In the genomic region with DNA sequence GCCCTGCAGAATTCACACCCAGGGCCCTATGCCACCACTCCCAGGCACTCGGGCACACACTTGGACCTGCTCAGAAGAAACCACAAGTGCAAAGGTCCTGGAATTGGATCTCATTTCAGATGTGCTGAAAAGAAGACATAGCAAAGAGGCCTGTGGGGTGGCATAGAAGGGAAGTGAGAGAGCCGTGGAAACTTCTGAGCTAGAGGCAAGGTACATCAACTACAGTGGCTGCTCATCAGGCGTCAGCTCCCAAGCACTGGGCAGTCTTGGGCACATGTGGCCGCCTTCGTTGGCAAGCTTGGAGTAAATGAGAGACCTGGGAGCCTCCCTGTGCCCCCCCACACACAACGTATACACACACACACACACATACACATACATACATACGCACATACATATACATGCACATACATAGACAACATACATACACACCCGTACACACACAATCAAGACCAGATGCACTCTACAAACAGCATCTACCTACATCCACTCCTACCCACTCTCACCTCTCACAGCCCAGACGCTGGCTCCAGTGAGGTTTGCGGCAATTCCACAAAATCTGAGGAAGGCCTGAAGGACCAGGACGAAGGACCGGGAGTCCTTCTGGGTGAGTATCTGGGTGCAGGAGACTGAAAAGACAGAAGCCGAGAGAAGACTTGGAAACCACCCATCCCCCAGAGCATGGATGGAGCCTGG, we compare ENCODE assay signal across 8 mouse cellular contexts. TPM values are rescaled to one million over a fixed set of nuclear protein-coding genes. Genes with fewer than 3 reads are reported as not detected.
DNase-seq lines count a peak whose midpoint lies in the region; ATAC-seq and TF ChIP-seq lines count a peak whose summit lies in the region.

Gene Angptl6 (minus strand): TSS at position 631 of the 696 bp plus-strand sequence.

- peak within 1 kb of the TSS; percentile 80 for H3K9ac ChIP-seq in heart, embryonic 12.5 days
- H3K9ac ChIP-seq in liver, embryonic 12.5 days = peak within 1 kb of the TSS; percentile 82

- H3K4me1 ChIP-seq in heart, embryonic 12.5 days (replicated peaks) = peaks cover 11% of the 10 kb centered on the region; the same call in 1 of the 2 replicates
- H3K4me1 ChIP-seq in forebrain, embryonic 10.5 days = peaks cover 16% of the 10 kb centered on the region
- H3K4me1 ChIP-seq in liver, embryonic 12.5 days = peaks cover 31% of the 10 kb centered on the region

- no peak for ATAC-seq in heart, embryonic 12.5 days (ENCODE audit: insufficient number of reproducible peaks, low FRiP score)
- no peak for ATAC-seq in liver, embryonic 12.5 days

- WGBS in heart, embryonic 12.5 days = 88% methylated on average over 13 of the region's 13 CpGs
- WGBS in forebrain, embryonic 10.5 days = 92% methylated on average over 13 of the region's 13 CpGs
- 80% methylated on average over 13 of the region's 13 CpGs for WGBS in liver, embryonic 12.5 days (ENCODE audit: insufficient replicate concordance)

- H3K4me2 ChIP-seq in heart, embryonic 12.5 days = peak within 1 kb of the TSS; percentile 72
- H3K4me2 ChIP-seq in liver, embryonic 12.5 days = peak within 1 kb of the TSS; percentile 92

- DNase-seq in heart, postnatal 4 days = no peak
- no peak for DNase-seq in forebrain, embryonic 10.5 days (ENCODE audit: extremely low spot score, low spot score)
- DNase-seq in adipocyte (ENCODE audit: low spot score) = no peak
- no peak for DNase-seq in left cerebral cortex, adult 9 months (ENCODE audit: low spot score in 2 of 2)
- no peak for DNase-seq in thymus, postnatal 10 days (ENCODE audit: low spot score in 2 of 2)

- H3K79me2 ChIP-seq in C2C12 (ENCODE audit: control insufficient read depth, insufficient read depth) = no peaks in the 10 kb centered on the region

- H3K9me3 ChIP-seq in heart, embryonic 12.5 days (replicated peaks) = 0 out of 2 replicates have a peak, but pooled peaks cover 3% of the 10 kb centered on the region
- H3K9me3 ChIP-seq in forebrain, embryonic 10.5 days = peaks cover 7% of the 10 kb centered on the region; the same call in 1 of the 2 replicates
- H3K9me3 ChIP-seq in liver, embryonic 12.5 days (replicated peaks) = no peaks in the 10 kb centered on the region

- H3K27me3 ChIP-seq in heart, embryonic 12.5 days (replicated peaks) = no peaks in the 10 kb centered on the region
- H3K27me3 ChIP-seq in C2C12 (ENCODE audit: control insufficient read depth, insufficient read depth, insufficient read length) = no peaks in the 10 kb centered on the region
- H3K27me3 ChIP-seq in forebrain, embryonic 10.5 days (ENCODE audit: poor library complexity, severe bottlenecking) = no peaks in the 10 kb centered on the region; the same call in 1 of the 2 replicates
- no peaks in the 10 kb centered on the region for H3K27me3 ChIP-seq in liver, embryonic 12.5 days (replicated peaks)

- peak within 1 kb of the TSS; percentile 22 for H3ac ChIP-seq in C2C12 (ENCODE audit: control insufficient read depth, insufficient read length, low read depth)

- H3K79me3 ChIP-seq in C2C12 (ENCODE audit: low read depth) = no peaks in the 10 kb centered on the region

- H3K4me3 ChIP-seq in heart, embryonic 12.5 days = peak within 1 kb of the TSS; percentile 49
- peak within 1 kb of the TSS; percentile 18 for H3K4me3 ChIP-seq in C2C12 (ENCODE audit: insufficient read depth, poor library complexity, severe bottlenecking)
- peak within 1 kb of the TSS; percentile 59 for H3K4me3 ChIP-seq in forebrain, embryonic 10.5 days
- H3K4me3 ChIP-seq in liver, embryonic 12.5 days = peak within 1 kb of the TSS; percentile 60

- no peak for TF ChIP-seq CTCF in C2C12 (IDR thresholded peaks at IDR 0.05; ENCODE audit: control insufficient read depth, insufficient read depth, insufficient read length)

- peak within 1 kb of the TSS; percentile 87 for H3K27ac ChIP-seq in heart, embryonic 12.5 days (ENCODE audit: poor library complexity, severe bottlenecking)
- peak within 1 kb of the TSS; percentile 95 for H3K27ac ChIP-seq in forebrain, embryonic 10.5 days
- peak within 1 kb of the TSS; percentile 90 for H3K27ac ChIP-seq in liver, embryonic 12.5 days

- no peaks in the 10 kb centered on the region for H3K36me3 ChIP-seq in heart, embryonic 12.5 days
- no peaks in the 10 kb centered on the region for H3K36me3 ChIP-seq in C2C12 (ENCODE audit: control insufficient read depth, insufficient read depth)
- no peaks in the 10 kb centered on the region for H3K36me3 ChIP-seq in forebrain, embryonic 10.5 days (replicated peaks)
- peaks cover 5% of the 10 kb centered on the region; the same call in 1 of the 2 replicates for H3K36me3 ChIP-seq in liver, embryonic 12.5 days

TF ChIP-seq in C2C12, 6 proteins besides CTCF, POLR2A, EP300 and RAD21:
- no peak for TF ChIP-seq CEBPB (IDR thresholded peaks at IDR 0.05; ENCODE audit: low read depth)
- TF ChIP-seq MYOG (IDR thresholded peaks at IDR 0.05; ENCODE audit: control insufficient read depth, extremely low read depth, insufficient read length) = no peak
- TF ChIP-seq USF1 (IDR thresholded peaks at IDR 0.05; ENCODE audit: low read depth) = no peak
- TF ChIP-seq FOSL1 (IDR thresholded peaks at IDR 0.05; ENCODE audit: insufficient read depth, low read length, poor library complexity, severe bottlenecking) = no peak
- TF ChIP-seq MAX (IDR thresholded peaks at IDR 0.05) = no peak
- TF ChIP-seq MYOD1 (IDR thresholded peaks at IDR 0.05; ENCODE audit: control insufficient read depth, insufficient read length, low read depth) = no peak

RNA-seq across cellular contexts. Expression of gene Angptl6, which starts in this region (rescaled TPM):
- polyA plus RNA-seq in heart, embryonic 12.5 days (2016; fragmentation: Nextera tagmentation; extraction: Ambion mirVana) = 1.5 and 2.5 TPM in 2 replicates
- 1 to 10 TPM; 1.6 to 1.7 TPM for total RNA-seq in heart, postnatal 4 days (2021)
- 0.92 TPM for polyA plus RNA-seq in C2C12 (2012; fragmentation: generic; extraction: Trizol)
- polyA plus RNA-seq in forebrain, embryonic 10.5 days (2016; fragmentation: Nextera tagmentation; extraction: Ambion mirVana) = 4.4 and 5.1 TPM in 2 replicates
- polyA plus RNA-seq in liver, embryonic 12.5 days (2016; fragmentation: Nextera tagmentation; extraction: Ambion mirVana) = 10.5 and 11.3 TPM in 2 replicates
